Mouse (Mus musculus): ENCODE data around the gene Ceacam1. TPM values are rescaled to one million over a fixed set of nuclear protein-coding genes. Genes with fewer than 3 reads are reported as not detected.

The Ceacam1 gene
- total RNA-seq, 2 experiments from 2014 or later = 2.5 to 3.1 TPM

GRCm38 (mm10) chr7:25412833-25413441 lies 64.5 kb downstream of the Ceacam1 start, which contains the start of gene Cxcl17:
Gene Cxcl17 (minus strand): TSS chr7:25412886.
- no peak for DNase-seq (ENCODE audit: low spot score in 2 of 2)

- DNase-seq (ENCODE audit: low spot score in 2 of 2) = no peak
These were observed 65.5 kb downstream of the Ceacam1 start for GRCm38 (mm10) chr7:25411861-25412260.

Other genes starting within 250 kb of the Ceacam1 start
- 100 to 1,000 TPM; 184 to 190 TPM for gene Gsk3a, start 239.8 kb downstream of the Ceacam1 start, total RNA-seq (2021)
- gene Erf, start 226.8 kb downstream of the Ceacam1 start, total RNA-seq (2021) = 10 to 100 TPM; 41.0 to 47.2 TPM
- gene Cic, start 209.9 kb downstream of the Ceacam1 start, total RNA-seq (2021) = 100 to 1,000 TPM; 209 to 228 TPM
- gene Pafah1b3, start 179.6 kb downstream of the Ceacam1 start, total RNA-seq (2021) = 10 to 100 TPM; 35.3 to 37.1 TPM
- gene Prr19, start 176.2 kb downstream of the Ceacam1 start, total RNA-seq (2021) = not detected
- 10 to 100 TPM; 43.2 to 46.9 TPM for gene Tmem145, start 171.5 kb downstream of the Ceacam1 start, total RNA-seq (2021)
- gene Megf8, start 160.4 kb downstream of the Ceacam1 start, total RNA-seq (2021) = 10 to 100 TPM; 86.7 to 87.9 TPM
- gene Cnfn, start 107.9 kb downstream of the Ceacam1 start, total RNA-seq (2021) = not detected
- gene Lipe, start 78.9 kb downstream of the Ceacam1 start, total RNA-seq (2021) = 1 to 10 TPM; 7.3 to 8.3 TPM
- gene Cxcl17, start 64.7 kb downstream of the Ceacam1 start, total RNA-seq (2021) = not detected
- under 1 TPM; 0.14 to 0.23 TPM for gene Ceacam2, start 62.3 kb upstream of the Ceacam1 start, total RNA-seq (2021)
- gene Erich4, start 138.3 kb upstream of the Ceacam1 start, total RNA-seq (2021) = under 1 TPM in 1 of 2 experiments, not detected in 1; 0.57 TPM
- gene Dmac2, start 141.8 kb upstream of the Ceacam1 start, total RNA-seq (2021) = 10 to 100 TPM; 37.3 to 39.2 TPM
- 1 to 10 TPM; 1.9 to 2.0 TPM for gene B3gnt8, start 149.1 kb upstream of the Ceacam1 start, total RNA-seq (2021)
- gene Bckdha, start 181.4 kb upstream of the Ceacam1 start, total RNA-seq (2021) = 10 to 100 TPM; 38.3 to 42.6 TPM
- gene Exosc5, start 181.6 kb upstream of the Ceacam1 start, total RNA-seq (2021) = 10 to 100 TPM; 29.3 to 29.8 TPM
- gene Tmem91, start 197.6 kb upstream of the Ceacam1 start, total RNA-seq (2021) = 10 to 100 TPM; 16.4 to 29.3 TPM
- gene B9d2, start 203.2 kb upstream of the Ceacam1 start, total RNA-seq (2021) = 10 to 100 TPM; 21.9 to 25.3 TPM
- gene Tgfb1, start 209.4 kb upstream of the Ceacam1 start, total RNA-seq (2021) = 1 to 10 TPM; 8.1 to 8.9 TPM
- gene Ccdc97, start 241.5 kb upstream of the Ceacam1 start, total RNA-seq (2021) = 10 to 100 TPM; 50.1 to 50.5 TPM